Mouse (Mus musculus): ENCODE measurements around the gene Pprc1. TPM values are rescaled to one million over a fixed set of nuclear protein-coding genes. Genes with fewer than 3 reads are reported as not detected.
A peak's percentile ranks its signal among the peaks of the same experiment; 100 is the strongest.

The Pprc1 gene
- polyA plus RNA-seq, 1 experiment: 44.1 TPM

GRCm38 (mm10) chr19:46037925-46038850 lies 6.5 kb upstream of the Pprc1 start:
- TF ChIP-seq CTCF (IDR thresholded peaks at IDR 0.05; ENCODE audit: borderline replicate concordance, control insufficient read depth, extremely low read depth, insufficient read depth, low read length, poor library complexity) (no peak), POLR2A (IDR thresholded peaks at IDR 0.05; ENCODE audit: control insufficient read depth, extremely low read depth, insufficient read depth, low read length, poor library complexity) (no peak)
- DNase-seq: peak; percentile 64
- Histone ChIP-seq H3K27ac (ENCODE audit: control insufficient read depth, insufficient read depth, low read length) (peak overlapping the region; percentile 71), H3K27me3 (ENCODE audit: control insufficient read depth, insufficient read depth, low read length) (no peaks in the 10 kb centered on the region; the same call in 1 of the 2 replicates), H3K4me3 (ENCODE audit: control insufficient read depth, insufficient read depth, low read length) (peak overlapping the region; percentile 99), H3K4me1 (replicated peaks; ENCODE audit: control insufficient read depth, insufficient read depth, low read length) (peaks cover 43% of the 10 kb centered on the region), H3K36me3 (ENCODE audit: control insufficient read depth, insufficient read depth, low read length) (peaks cover 32% of the 10 kb centered on the region)
- under 1% methylated on average over 13 of the region's 13 CpGs for WGBS

- WGBS: 3% methylated on average over 17 of the region's 17 CpGs
- peak overlapping the region; percentile 99 for H3K4me3 ChIP-seq (ENCODE audit: control insufficient read depth, insufficient read depth, low read length)
- peak; percentile 45 for DNase-seq
- peaks cover 48% of the 10 kb centered on the region for H3K4me1 ChIP-seq (replicated peaks; ENCODE audit: control insufficient read depth, insufficient read depth, low read length)
- H3K27ac ChIP-seq (ENCODE audit: control insufficient read depth, insufficient read depth, low read length): peak overlapping the region; percentile 71
- H3K36me3 ChIP-seq (ENCODE audit: control insufficient read depth, insufficient read depth, low read length): peaks cover 25% of the 10 kb centered on the region
- no peaks in the 10 kb centered on the region; the same call in 1 of the 2 replicates for H3K27me3 ChIP-seq (ENCODE audit: control insufficient read depth, insufficient read depth, low read length)
- TF ChIP-seq POLR2A (IDR thresholded peaks at IDR 0.05; ENCODE audit: control insufficient read depth, extremely low read depth, insufficient read depth, low read length, poor library complexity) (no peak), CTCF (IDR thresholded peaks at IDR 0.05; ENCODE audit: borderline replicate concordance, control insufficient read depth, extremely low read depth, insufficient read depth, low read length, poor library complexity) (no peak)
These were observed 5.8 kb upstream of the Pprc1 start for GRCm38 (mm10) chr19:46038851-46039260.

GRCm38 (mm10) chr19:46039478-46039877 lies 5.2 kb upstream of the Pprc1 start:
- peak; percentile 95 for DNase-seq
- WGBS: 2% methylated on average over 30 of the region's 30 CpGs
- H3K27ac ChIP-seq (ENCODE audit: control insufficient read depth, insufficient read depth, low read length): peak overlapping the region; percentile 97
- H3K27me3 ChIP-seq (ENCODE audit: control insufficient read depth, insufficient read depth, low read length): no peaks in the 10 kb centered on the region
- peak overlapping the region; percentile 99 for H3K4me3 ChIP-seq (ENCODE audit: control insufficient read depth, insufficient read depth, low read length)
- peak; percentile 95 for TF ChIP-seq POLR2A (IDR thresholded peaks at IDR 0.05; ENCODE audit: control insufficient read depth, extremely low read depth, insufficient read depth, low read length, poor library complexity)
- TF ChIP-seq CTCF (IDR thresholded peaks at IDR 0.05; ENCODE audit: borderline replicate concordance, control insufficient read depth, extremely low read depth, insufficient read depth, low read length, poor library complexity): no peak
- H3K4me1 ChIP-seq (replicated peaks; ENCODE audit: control insufficient read depth, insufficient read depth, low read length): peaks cover 53% of the 10 kb centered on the region
- peaks cover 19% of the 10 kb centered on the region for H3K36me3 ChIP-seq (ENCODE audit: control insufficient read depth, insufficient read depth, low read length)

GRCm38 (mm10) chr19:46040149-46040902 lies 4.4 kb upstream of the Pprc1 start:
- peaks cover 53% of the 10 kb centered on the region for H3K4me1 ChIP-seq (replicated peaks; ENCODE audit: control insufficient read depth, insufficient read depth, low read length)
- peak overlapping the region; percentile 97 for H3K27ac ChIP-seq (ENCODE audit: control insufficient read depth, insufficient read depth, low read length)
- WGBS: 14% methylated on average over 14 of the region's 14 CpGs
- H3K27me3 ChIP-seq (ENCODE audit: control insufficient read depth, insufficient read depth, low read length): no peaks in the 10 kb centered on the region
- TF ChIP-seq CTCF (IDR thresholded peaks at IDR 0.05; ENCODE audit: borderline replicate concordance, control insufficient read depth, extremely low read depth, insufficient read depth, low read length, poor library complexity) (no peak), POLR2A (IDR thresholded peaks at IDR 0.05; ENCODE audit: control insufficient read depth, extremely low read depth, insufficient read depth, low read length, poor library complexity) (no peak)
- peak overlapping the region; percentile 99 for H3K4me3 ChIP-seq (ENCODE audit: control insufficient read depth, insufficient read depth, low read length)
- peak; percentile 65 for DNase-seq
- peaks cover 10% of the 10 kb centered on the region for H3K36me3 ChIP-seq (ENCODE audit: control insufficient read depth, insufficient read depth, low read length)

GRCm38 (mm10) chr19:46041299-46041932 lies 3.3 kb upstream of the Pprc1 start:
- DNase-seq: peak; percentile 23
- Histone ChIP-seq H3K4me1 (replicated peaks; ENCODE audit: control insufficient read depth, insufficient read depth, low read length) (peaks cover 60% of the 10 kb centered on the region), H3K27me3 (ENCODE audit: control insufficient read depth, insufficient read depth, low read length) (no peaks in the 10 kb centered on the region), H3K4me3 (ENCODE audit: control insufficient read depth, insufficient read depth, low read length) (peak overlapping the region; percentile 6; the same call in 1 of the 2 replicates), H3K27ac (ENCODE audit: control insufficient read depth, insufficient read depth, low read length) (peak overlapping the region; percentile 66), H3K36me3 (ENCODE audit: control insufficient read depth, insufficient read depth, low read length) (no peaks in the 10 kb centered on the region; the same call in 1 of the 2 replicates)
- WGBS: 26% methylated on average over 7 of the region's 7 CpGs
- no peak for TF ChIP-seq CTCF (IDR thresholded peaks at IDR 0.05; ENCODE audit: borderline replicate concordance, control insufficient read depth, extremely low read depth, insufficient read depth, low read length, poor library complexity)
- no peak for TF ChIP-seq POLR2A (IDR thresholded peaks at IDR 0.05; ENCODE audit: control insufficient read depth, extremely low read depth, insufficient read depth, low read length, poor library complexity)
